In the genomic region with DNA sequence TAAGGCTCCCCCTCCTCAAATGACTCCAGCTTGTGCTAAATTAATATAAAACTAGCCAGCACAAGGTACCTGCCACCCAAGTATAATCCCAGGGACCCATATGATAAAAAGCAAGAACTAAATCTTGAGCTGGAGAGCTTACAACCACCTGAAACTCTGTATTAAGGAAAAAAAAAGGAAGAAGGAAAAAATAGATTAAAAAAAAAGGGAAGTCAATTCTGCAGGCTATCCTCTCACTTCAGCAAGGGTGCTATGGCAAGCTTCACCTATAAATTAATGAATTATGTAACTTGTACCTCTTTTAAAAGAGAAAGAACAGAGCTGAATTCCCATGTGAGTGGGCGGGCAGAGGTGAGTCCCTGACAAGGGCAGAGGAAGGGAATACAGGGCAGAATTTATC, we compare ENCODE assay signal across 27 mouse cellular contexts. TPM values are rescaled to one million over a fixed set of nuclear protein-coding genes. Genes with fewer than 3 reads are reported as not detected.
A peak's percentile ranks its signal among the peaks of the same experiment; 100 is the strongest.
DNase-seq lines count a peak whose midpoint lies in the region; ATAC-seq and TF ChIP-seq lines count a peak whose summit lies in the region.
"Had no signal": no experiment of that assay in that cellular context is flagged by ENCODE, and none has a peak within 500 bp of the region (broad histone marks: within the 10 kb centered on the region; RNA-seq: fewer than 3 reads in every experiment).

No protein-coding gene starts in this region.

- no peak overlapping the region for H3K4me3 ChIP-seq in gastrocnemius, adult 2 months
- no peak overlapping the region for H3K4me3 ChIP-seq in heart, embryonic 14.5 days (ENCODE audit: control insufficient read depth in 1 of 2, insufficient read depth in 1 of 2, low read depth in 1 of 2, low read length in 2 of 2)
- H3K4me3 ChIP-seq in hindbrain, postnatal 0 days (ENCODE audit: low read length), result no peak overlapping the region
- H3K4me3 ChIP-seq in hindbrain, embryonic 16.5 days (ENCODE audit: low read length), result no peak overlapping the region
- H3K4me3 ChIP-seq: embryonic facial prominence, embryonic 13.5 days; erythroblast, embryonic 14.5 days; forebrain, embryonic 13.5 days; midbrain, embryonic 10.5 days; myocyte; neural tube, embryonic 13.5 days; stomach, embryonic 15.5 days had no signal

- H3K4me2 ChIP-seq in heart, embryonic 14.5 days (ENCODE audit: low read length), result peak overlapping the region; percentile 41
- H3K4me2 ChIP-seq in hindbrain, postnatal 0 days (ENCODE audit: low read depth, low read length), result no peak overlapping the region
- no peak overlapping the region for H3K4me2 ChIP-seq in hindbrain, embryonic 16.5 days (ENCODE audit: low read length)
- H3K4me2 ChIP-seq: embryonic facial prominence, embryonic 13.5 days; forebrain, embryonic 13.5 days; neural tube, embryonic 13.5 days; stomach, embryonic 15.5 days had no signal

- no peaks in the 10 kb centered on the region for H3K27me3 ChIP-seq in heart, embryonic 14.5 days (ENCODE audit: control insufficient read depth, insufficient read depth, low read length)
- no peaks in the 10 kb centered on the region for H3K27me3 ChIP-seq in hindbrain, postnatal 0 days (ENCODE audit: insufficient read depth, low read length)
- no peaks in the 10 kb centered on the region for H3K27me3 ChIP-seq in hindbrain, embryonic 16.5 days (replicated peaks; ENCODE audit: control insufficient read depth, insufficient read depth, low read length)
- H3K27me3 ChIP-seq: embryonic facial prominence, embryonic 13.5 days; forebrain, embryonic 13.5 days; neural tube, embryonic 13.5 days; stomach, embryonic 15.5 days had no signal

- H3K4me1 ChIP-seq in heart, embryonic 14.5 days (ENCODE audit: control insufficient read depth in 2 of 2, insufficient read depth in 2 of 2, low read length in 2 of 2), result peaks cover 4 to 15% of the 10 kb centered on the region in 2 experiments; a peak in 3 of 4 replicates
- H3K4me1 ChIP-seq in hindbrain, postnatal 0 days (ENCODE audit: insufficient read depth, low read length), result no peaks in the 10 kb centered on the region
- no peaks in the 10 kb centered on the region; the same call in 1 of the 2 replicates for H3K4me1 ChIP-seq in hindbrain, embryonic 16.5 days (ENCODE audit: control insufficient read depth, insufficient read depth, low read depth, low read length)
- H3K4me1 ChIP-seq: embryonic facial prominence, embryonic 13.5 days; forebrain, embryonic 13.5 days; stomach, embryonic 15.5 days had no signal

- no peak overlapping the region for H3K9ac ChIP-seq in heart, embryonic 14.5 days (ENCODE audit: low read length)
- H3K9ac ChIP-seq in hindbrain, postnatal 0 days (replicated peaks; ENCODE audit: low read length), result no peak overlapping the region
- no peak overlapping the region for H3K9ac ChIP-seq in hindbrain, embryonic 16.5 days (ENCODE audit: low read depth, low read length)
- H3K9ac ChIP-seq: embryonic facial prominence, embryonic 13.5 days; forebrain, embryonic 13.5 days; neural tube, embryonic 13.5 days; stomach, embryonic 15.5 days had no signal

- H3K9me3 ChIP-seq in heart, embryonic 14.5 days (ENCODE audit: control insufficient read depth, low read length), result no peaks in the 10 kb centered on the region
- H3K9me3 ChIP-seq in hindbrain, postnatal 0 days (ENCODE audit: low read length), result no peaks in the 10 kb centered on the region
- H3K9me3 ChIP-seq in hindbrain, embryonic 16.5 days (ENCODE audit: control insufficient read depth, low read length), result no peaks in the 10 kb centered on the region
- H3K9me3 ChIP-seq: embryonic facial prominence, embryonic 13.5 days; forebrain, embryonic 13.5 days; midbrain, embryonic 10.5 days; neural tube, embryonic 13.5 days; stomach, embryonic 15.5 days had no signal

- TF ChIP-seq CTCF in gastrocnemius, adult 2 months (IDR thresholded peaks at IDR 0.05), result no peak
- no peak for TF ChIP-seq CTCF in hindbrain, postnatal 0 days (IDR thresholded peaks at IDR 0.05; ENCODE audit: low read depth)

- WGBS in heart, embryonic 14.5 days, result 67% methylated on average over 1 of the region's 1 CpGs
- WGBS in hindbrain, postnatal 0 days, result 74% methylated on average over 1 of the region's 1 CpGs
- WGBS in hindbrain, embryonic 16.5 days, result 43% methylated on average over 1 of the region's 1 CpGs

- no peaks in the 10 kb centered on the region for H3K36me3 ChIP-seq in heart, embryonic 14.5 days (ENCODE audit: control insufficient read depth, insufficient read depth, low read length)
- no peaks in the 10 kb centered on the region for H3K36me3 ChIP-seq in hindbrain, postnatal 0 days (ENCODE audit: insufficient read depth, low read length)
- H3K36me3 ChIP-seq in hindbrain, embryonic 16.5 days (ENCODE audit: control insufficient read depth, insufficient read depth, low read length), result no peaks in the 10 kb centered on the region
- H3K36me3 ChIP-seq: embryonic facial prominence, embryonic 13.5 days; midbrain, embryonic 10.5 days; neural tube, embryonic 13.5 days; stomach, embryonic 15.5 days had no signal

- no peak for DNase-seq in gastrocnemius, adult 2 months
- DNase-seq in gastrocnemius, postnatal 36 days, result no peak
- DNase-seq in heart, adult 9 months (ENCODE audit: low spot score in 2 of 2), result no peak
- no peak for DNase-seq in hindbrain, postnatal 0 days (ENCODE audit: low spot score)
- DNase-seq: adrenal gland, postnatal 10 days; cerebellum, adult 18-20 months; cerebellum, postnatal 14 days; thymus, postnatal 36 days had no signal

- H3K27ac ChIP-seq in gastrocnemius, adult 2 months, result peak overlapping the region; percentile 35; the same call in 1 of the 2 replicates
- peak overlapping the region; percentile 52 to 80 for H3K27ac ChIP-seq in heart, embryonic 14.5 days (replicated peaks in 1 of 2; ENCODE audit: control insufficient read depth in 1 of 2, insufficient read depth in 1 of 2, low read depth in 2 of 2, low read length in 2 of 2)
- peak overlapping the region; percentile 41; the same call in 1 of the 2 replicates for H3K27ac ChIP-seq in hindbrain, postnatal 0 days
- H3K27ac ChIP-seq in hindbrain, embryonic 16.5 days (ENCODE audit: low read depth, low read length), result no peak overlapping the region
- H3K27ac ChIP-seq: embryonic facial prominence, embryonic 13.5 days; forebrain, embryonic 13.5 days; midbrain, embryonic 10.5 days; neural tube, embryonic 13.5 days; stomach, embryonic 15.5 days had no signal

- ATAC-seq in heart, embryonic 14.5 days (ENCODE audit: insufficient number of reproducible peaks, insufficient read depth, low FRiP score, low read depth), result no peak
- ATAC-seq in hindbrain, postnatal 0 days, result no peak
- ATAC-seq in hindbrain, embryonic 16.5 days, result no peak
- peak; percentile 55 for ATAC-seq in granulocyte monocyte progenitor cell, adult 5-6 weeks (replicated peaks; ENCODE audit: poor library complexity, severe bottlenecking)
- ATAC-seq: forebrain, embryonic 13.5 days; inflammation-experienced regulatory T-cells, adult 6 months; midbrain, embryonic 16.5 days had no signal

- intact Hi-C loops in gastrocnemius, adult 2 months (cut with DNase I), result no loop called here
- intact Hi-C loops in gastrocnemius, postnatal 36 days (cut with DNase I), result no loop called here

RNA-seq across cellular contexts. Expression of a gene that starts 8.0 kb away (rescaled TPM):
- 1,000 to 10,000 TPM; 1,442 to 1,567 TPM for total RNA-seq in gastrocnemius, adult 2 months (2021)
- total RNA-seq in gastrocnemius, postnatal 36 days (2021), result 1,000 to 10,000 TPM in 1 of 2 experiments, 100 to 1,000 TPM in 1; 947 to 1,138 TPM
- polyA plus RNA-seq in heart, embryonic 14.5 days (2014; fragmentation: Nextera tagmentation; extraction: Ambion mirVana), result 1,807 and 1,900 TPM in 2 replicates
- 74.1 and 76.5 TPM in 2 replicates for total RNA-seq in hindbrain, postnatal 0 days (2014; rRNA removed)
- polyA plus RNA-seq in hindbrain, postnatal 0 days (2015; fragmentation: Nextera tagmentation; extraction: Ambion mirVana), result 1,309 and 1,318 TPM in 2 replicates
- 1,208 and 1,248 TPM in 2 replicates for polyA plus RNA-seq in hindbrain, embryonic 16.5 days (2015; fragmentation: Nextera tagmentation; extraction: Ambion mirVana)
- total RNA-seq in granulocyte monocyte progenitor cell, adult 5-6 weeks (2014; fragmentation: Nextera tagmentation), result 716 and 727 TPM in 2 replicates
- 109 and 139 TPM in 2 replicates for total RNA-seq in granulocyte monocyte progenitor cell, adult 5-6 weeks (2017)

RNA-seq across cellular contexts. Expression of a gene that starts 22.6 kb away (rescaled TPM):
- not detected for total RNA-seq in gastrocnemius, adult 2 months (2021)
- not detected for total RNA-seq in gastrocnemius, postnatal 36 days (2021)
- polyA plus RNA-seq in heart, embryonic 14.5 days (2014; fragmentation: Nextera tagmentation; extraction: Ambion mirVana), result not detected in 2 replicates
- not detected in 2 replicates for total RNA-seq in hindbrain, postnatal 0 days (2014; rRNA removed)
- polyA plus RNA-seq in hindbrain, postnatal 0 days (2015; fragmentation: Nextera tagmentation; extraction: Ambion mirVana), result 0.45 and 0.73 TPM in 2 replicates
- polyA plus RNA-seq in hindbrain, embryonic 16.5 days (2015; fragmentation: Nextera tagmentation; extraction: Ambion mirVana), result 0.52 TPM in 1 of 2 replicates, not detected in the other
- not detected in 2 replicates for total RNA-seq in granulocyte monocyte progenitor cell, adult 5-6 weeks (2014; fragmentation: Nextera tagmentation)
- not detected in 2 replicates for total RNA-seq in granulocyte monocyte progenitor cell, adult 5-6 weeks (2017)
- total RNA-seq: adrenal gland, postnatal 10 days; gastrocnemius, adult 18-20 months; liver, adult 2 months had no signal
- polyA plus RNA-seq: gonadal fat pad, adult 2 months; inflammation-experienced regulatory T-cells, adult 6 months; kidney, embryonic 16.5 days; limb, embryonic 11.5 days; liver, adult 2 months; liver, embryonic 16.5 days; lung, embryonic 16.5 days; midbrain, embryonic 10.5 days; myocyte; neural tube, embryonic 13.5 days had no signal

RNA-seq across cellular contexts. Expression of a gene that starts 42.0 kb away (rescaled TPM):
- total RNA-seq in gastrocnemius, adult 2 months (2021), result not detected
- total RNA-seq in gastrocnemius, postnatal 36 days (2021), result not detected
- not detected in 2 replicates for polyA plus RNA-seq in heart, embryonic 14.5 days (2014; fragmentation: Nextera tagmentation; extraction: Ambion mirVana)
- not detected in 2 replicates for total RNA-seq in hindbrain, postnatal 0 days (2014; rRNA removed)
- polyA plus RNA-seq in hindbrain, postnatal 0 days (2015; fragmentation: Nextera tagmentation; extraction: Ambion mirVana), result 0.23 TPM in 1 of 2 replicates, not detected in the other
- polyA plus RNA-seq in hindbrain, embryonic 16.5 days (2015; fragmentation: Nextera tagmentation; extraction: Ambion mirVana), result not detected in 2 replicates
- total RNA-seq in granulocyte monocyte progenitor cell, adult 5-6 weeks (2014; fragmentation: Nextera tagmentation), result not detected in 2 replicates
- total RNA-seq in granulocyte monocyte progenitor cell, adult 5-6 weeks (2017), result not detected in 2 replicates
- total RNA-seq: adrenal gland, postnatal 10 days; gastrocnemius, adult 18-20 months; liver, adult 2 months had no signal
- polyA plus RNA-seq: forebrain, embryonic 13.5 days; gonadal fat pad, adult 2 months; inflammation-experienced regulatory T-cells, adult 6 months; kidney, embryonic 16.5 days; liver, adult 2 months; liver, embryonic 16.5 days; lung, embryonic 16.5 days; midbrain, embryonic 10.5 days; midbrain, embryonic 16.5 days; myocyte; neural tube, embryonic 13.5 days; stomach, embryonic 15.5 days had no signal

RNA-seq across cellular contexts. Expression of a gene that starts 44.3 kb away (rescaled TPM):
- total RNA-seq in gastrocnemius, adult 2 months (2021), result under 1 TPM in 1 of 2 experiments, not detected in 1; 0.14 TPM
- under 1 TPM in 1 of 2 experiments, not detected in 1; 0.23 TPM for total RNA-seq in gastrocnemius, postnatal 36 days (2021)
- 3.4 and 4.3 TPM in 2 replicates for polyA plus RNA-seq in heart, embryonic 14.5 days (2014; fragmentation: Nextera tagmentation; extraction: Ambion mirVana)
- 530 and 555 TPM in 2 replicates for total RNA-seq in hindbrain, postnatal 0 days (2014; rRNA removed)
- polyA plus RNA-seq in hindbrain, postnatal 0 days (2015; fragmentation: Nextera tagmentation; extraction: Ambion mirVana), result 344 and 395 TPM in 2 replicates
- polyA plus RNA-seq in hindbrain, embryonic 16.5 days (2015; fragmentation: Nextera tagmentation; extraction: Ambion mirVana), result 316 and 333 TPM in 2 replicates
- total RNA-seq in granulocyte monocyte progenitor cell, adult 5-6 weeks (2014; fragmentation: Nextera tagmentation), result not detected in 2 replicates
- not detected in 2 replicates for total RNA-seq in granulocyte monocyte progenitor cell, adult 5-6 weeks (2017)

RNA-seq across cellular contexts. Expression of a gene that starts 50.8 kb away (rescaled TPM):
- not detected for total RNA-seq in gastrocnemius, adult 2 months (2021)
- under 1 TPM in 1 of 2 experiments, not detected in 1; 0.82 TPM for total RNA-seq in gastrocnemius, postnatal 36 days (2021)
- polyA plus RNA-seq in heart, embryonic 14.5 days (2014; fragmentation: Nextera tagmentation; extraction: Ambion mirVana), result 1.4 TPM in 2 replicates
- total RNA-seq in hindbrain, postnatal 0 days (2014; rRNA removed), result 0.40 and 1.0 TPM in 2 replicates
- 1.1 and 1.2 TPM in 2 replicates for polyA plus RNA-seq in hindbrain, postnatal 0 days (2015; fragmentation: Nextera tagmentation; extraction: Ambion mirVana)
- 0.36 and 0.70 TPM in 2 replicates for polyA plus RNA-seq in hindbrain, embryonic 16.5 days (2015; fragmentation: Nextera tagmentation; extraction: Ambion mirVana)
- total RNA-seq in granulocyte monocyte progenitor cell, adult 5-6 weeks (2014; fragmentation: Nextera tagmentation), result not detected in 2 replicates
- not detected in 2 replicates for total RNA-seq in granulocyte monocyte progenitor cell, adult 5-6 weeks (2017)
- total RNA-seq: adrenal gland, postnatal 10 days; liver, adult 2 months had no signal
- polyA plus RNA-seq: liver, adult 2 months; myocyte had no signal
